Mouse (Mus musculus): ENCODE measurements around the gene Gcc2.
"Not testable (repeated sequence)": the region's sequence is repeated elsewhere in the genome, so short reads cannot be mapped to it uniquely, and the experiment has no call there.

The Gcc2 gene

DNA sequence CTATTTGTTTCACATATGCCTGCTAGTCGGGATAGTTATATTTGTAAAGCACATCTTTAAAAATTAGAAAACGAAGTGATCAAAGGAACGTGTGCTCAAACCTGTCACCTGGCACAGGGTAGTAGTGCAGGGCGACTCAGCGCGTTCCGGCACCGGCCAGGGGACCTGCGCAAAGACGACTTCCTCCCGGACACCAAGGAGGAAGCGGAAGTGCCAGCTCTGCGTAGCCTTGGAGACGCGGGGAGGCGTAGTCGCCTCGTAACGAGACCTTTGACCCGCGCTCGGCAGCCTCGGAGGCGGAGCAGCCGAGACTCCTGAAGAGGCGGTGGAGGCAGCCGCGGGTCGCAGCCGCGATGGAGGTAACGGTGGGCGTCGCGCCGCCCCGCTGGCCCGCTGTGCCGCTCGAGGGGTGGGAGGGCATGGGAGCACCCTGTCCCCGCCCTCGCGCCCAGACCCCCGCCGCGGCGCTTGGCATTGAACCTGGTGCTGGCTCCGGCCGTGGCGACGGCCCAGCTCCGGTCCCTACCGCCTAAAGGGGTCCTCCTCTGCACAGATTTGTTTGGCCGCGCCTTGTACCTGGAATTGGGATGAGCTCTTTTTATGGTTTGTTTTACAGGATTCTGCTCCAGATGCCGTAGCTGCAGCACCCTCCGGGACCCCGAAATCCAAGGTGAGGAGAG, at the start of gene Gcc2:
TSS of gene Gcc2 (plus strand) at position 285 of the 680 bp plus-strand sequence.
- ChIA-PET POLR2A (interaction anchor here in 3 of 4 experiments (0.5 to 2.7 kb wide), 15 partner anchors 12 to 967 kb away, joined by 3 to 14 read pairs (median 3); partner anchors contain the start of genes Lims1 (in 3 of the 3), Sept10 (in 1 of the 3) and Sowahc (in 1 of the 3)), CTCF (interaction anchor here in 1 of 4 experiments (0.7 to 1.2 kb wide), 4 partner anchors 123 to 771 kb away, joined by 3 to 8 read pairs (median 4); no protein-coding TSS in a partner anchor)

DNA sequence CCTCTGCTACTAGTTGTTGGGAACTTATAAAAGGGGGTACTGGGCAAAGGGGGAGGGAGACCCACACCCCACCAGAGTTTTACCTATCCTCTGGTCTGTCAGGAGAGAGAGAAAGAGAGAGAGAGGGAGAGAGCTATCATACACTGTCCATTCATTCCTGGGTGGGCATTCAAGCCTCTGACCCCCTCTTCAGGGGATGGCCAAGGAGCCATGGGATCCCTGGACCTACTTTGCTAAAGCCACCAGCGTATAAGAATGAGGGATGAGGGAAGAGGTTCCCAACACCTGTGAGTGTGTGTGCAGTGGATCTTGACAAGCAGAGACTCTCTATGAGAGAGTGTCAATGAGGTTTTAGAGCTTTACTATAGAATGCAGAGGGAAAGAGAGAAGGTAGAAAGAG, 49.3 kb upstream of the Gcc2 start:
- ChIA-PET POLR2A (interaction anchor here in 1 of 4 experiments (1.1 kb wide), 1 partner anchor 11 kb away, joined by 5 read pairs; no protein-coding TSS in a partner anchor), CTCF (no interaction called here)

DNA sequence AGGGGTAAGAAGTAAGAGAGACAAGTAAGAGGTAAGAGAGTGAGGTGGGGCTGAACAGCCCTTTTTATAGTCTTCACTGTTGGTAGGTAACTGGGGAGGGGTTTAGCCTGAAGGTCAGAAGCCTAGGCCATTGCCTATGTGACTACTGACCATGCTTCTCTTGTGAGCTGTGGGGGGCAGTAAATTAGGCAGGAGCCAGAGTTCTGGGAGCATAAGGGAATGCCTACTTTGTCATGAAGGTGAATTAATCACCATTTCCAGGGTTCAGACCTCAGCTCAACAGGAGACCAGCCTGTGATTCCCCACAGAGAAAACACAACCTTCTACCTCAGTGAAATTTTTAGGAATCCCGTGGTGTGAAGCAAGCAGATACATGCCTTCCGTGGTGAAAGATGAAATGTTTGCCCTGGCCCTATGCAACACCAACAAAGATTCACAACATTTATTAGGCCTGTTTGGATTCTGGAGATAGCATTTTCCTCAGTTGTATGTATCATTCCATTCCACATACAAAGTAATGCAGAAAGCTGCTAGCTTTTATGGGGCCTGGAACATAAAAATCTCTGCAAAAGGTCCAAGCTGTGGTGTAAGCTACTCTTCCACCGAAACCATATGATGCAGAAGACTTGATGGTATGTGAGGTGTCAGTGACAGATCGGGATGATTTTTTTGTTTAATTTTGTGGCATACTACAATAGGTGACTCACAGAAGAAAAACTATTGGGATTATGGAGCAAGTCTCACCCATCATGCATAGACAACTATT, 48.5 kb upstream of the Gcc2 start:
- CTCF ChIA-PET, result no interaction called here
- POLR2A ChIA-PET, result interaction anchor here in 1 of 4 experiments (1.1 kb wide), 1 partner anchor 10 kb away, joined by 5 read pairs; no protein-coding TSS in a partner anchor

DNA sequence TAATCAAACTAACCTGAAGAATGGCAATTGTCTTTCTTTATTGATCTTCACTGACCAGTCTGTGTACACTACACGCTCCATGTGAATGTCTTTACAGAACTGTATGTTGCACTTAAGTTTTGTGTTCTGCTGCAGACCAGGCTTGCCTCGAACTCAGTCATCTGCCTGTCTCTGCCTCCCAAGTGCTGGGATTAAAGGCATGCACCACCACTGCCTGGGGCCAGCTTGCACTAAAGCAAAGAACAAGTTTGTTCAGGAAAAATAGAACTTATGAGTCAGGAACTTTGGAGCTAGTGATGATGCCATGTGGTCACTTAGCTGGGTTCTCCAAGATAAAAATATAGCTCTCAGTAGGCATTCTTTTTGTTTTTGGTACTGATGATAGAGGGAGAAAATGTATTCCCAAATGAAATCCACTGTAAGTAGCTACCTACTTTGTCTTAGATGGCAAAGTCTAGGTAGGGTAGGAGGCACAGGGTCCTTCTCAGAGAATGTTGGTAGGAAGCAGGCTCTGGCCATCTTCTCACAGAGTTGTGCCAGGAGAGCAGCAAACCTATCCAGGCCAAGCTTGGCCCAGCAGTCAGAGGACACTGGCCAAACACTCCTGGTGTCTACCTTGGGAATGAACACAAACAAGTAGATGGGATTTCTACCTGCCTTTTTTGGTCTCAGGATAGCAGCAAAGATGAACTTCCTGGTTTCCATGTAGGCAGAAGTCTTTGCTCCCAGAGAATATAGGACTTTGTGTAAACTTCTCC, 45.4 kb upstream of the Gcc2 start:
- POLR2A ChIA-PET, result interaction anchor here in 1 of 4 experiments (1.2 kb wide), 1 partner anchor 767 kb away, joined by 4 read pairs; no protein-coding TSS in a partner anchor
- CTCF ChIA-PET, result interaction anchor here in 1 of 4 experiments (0.6 kb wide), 1 partner anchor 207 kb away, joined by 11 read pairs; no protein-coding TSS in a partner anchor

DNA sequence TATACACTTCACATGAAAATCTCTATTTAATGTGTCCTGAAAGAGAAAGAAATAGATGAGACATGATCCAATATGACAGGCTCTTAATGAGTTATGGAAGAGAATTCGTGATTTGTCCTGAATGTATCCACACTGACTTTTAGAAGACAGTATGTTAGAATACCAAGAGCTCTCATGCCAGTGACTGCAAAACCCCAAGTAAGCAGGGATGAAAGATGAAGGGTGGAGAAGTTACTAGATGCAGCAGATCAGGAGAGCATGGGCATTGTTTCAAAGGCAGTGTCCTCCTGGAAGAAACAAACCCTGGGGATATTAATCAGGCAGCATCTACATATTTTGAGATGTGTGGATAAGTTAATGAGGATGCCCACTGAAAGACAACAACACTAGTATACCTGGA, 44.8 kb upstream of the Gcc2 start:
- CTCF ChIA-PET, result no interaction called here
- POLR2A ChIA-PET, result no interaction called here

DNA sequence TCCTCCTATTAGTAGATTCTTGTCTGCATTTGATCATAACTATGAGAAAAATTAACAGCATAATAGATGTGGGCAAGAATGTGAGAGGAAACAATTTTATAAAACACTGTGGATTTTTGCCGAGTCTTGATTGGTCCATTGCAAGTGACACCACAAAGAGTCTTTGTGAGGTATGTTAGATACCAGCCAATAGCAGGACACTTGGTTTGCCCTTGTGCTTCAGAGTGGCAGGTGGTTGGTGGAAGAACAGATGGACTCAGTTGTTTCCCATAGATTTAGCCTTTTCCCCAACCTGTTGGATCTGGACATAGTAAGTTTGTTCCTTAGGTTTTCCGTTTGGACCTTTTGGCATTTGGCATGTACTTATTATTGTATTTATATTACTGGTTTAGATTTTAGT, 44.1 kb upstream of the Gcc2 start:
- ChIA-PET CTCF (no interaction called here), POLR2A (no interaction called here)

DNA sequence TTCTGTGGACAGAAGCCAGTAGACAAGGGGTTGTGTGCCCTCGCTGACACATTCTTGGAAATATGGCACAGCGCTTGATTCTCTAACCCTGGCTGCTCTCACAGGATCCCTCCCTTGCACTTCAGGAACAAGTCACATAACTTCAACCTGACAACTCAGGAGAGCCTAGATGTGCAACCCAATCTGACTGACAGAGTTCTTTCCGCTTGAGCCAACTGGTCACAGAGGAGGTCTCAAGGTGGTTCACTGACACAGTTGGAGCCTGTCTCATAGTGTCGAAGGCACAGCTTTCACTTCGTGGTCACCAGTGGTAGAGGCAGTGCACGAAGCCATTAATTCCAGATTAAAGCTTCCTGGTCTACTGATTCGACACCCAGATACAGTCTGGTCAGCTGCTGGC, 43.1 kb upstream of the Gcc2 start:
- CTCF ChIA-PET, result no interaction called here
- POLR2A ChIA-PET, result interaction anchor here in 1 of 4 experiments (0.5 to 1.0 kb wide), 4 partner anchors 73 to 775 kb away, joined by 3 to 4 read pairs (median 3); partner anchors contain the start of gene Lims1

DNA sequence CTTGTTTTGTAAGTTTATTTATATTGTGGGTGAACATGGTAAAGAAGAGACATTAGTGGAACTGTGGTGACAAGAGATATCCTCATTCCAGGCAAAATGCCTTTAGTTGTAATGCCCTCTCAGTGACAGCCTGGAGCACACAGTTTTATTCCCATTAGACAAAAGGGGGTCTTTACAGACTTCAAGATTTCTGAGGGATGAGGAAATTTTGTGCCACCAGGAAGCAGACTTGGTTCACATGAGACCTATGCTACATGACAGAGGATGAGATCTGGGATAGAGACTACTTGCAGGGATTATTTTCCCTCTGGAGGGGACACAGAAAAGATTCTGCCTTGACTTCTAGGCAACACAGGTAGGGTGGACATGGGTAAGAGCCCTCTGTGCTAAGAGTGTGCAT, 40.8 kb upstream of the Gcc2 start:
- CTCF ChIA-PET, result no interaction called here
- POLR2A ChIA-PET, result no interaction called here

DNA sequence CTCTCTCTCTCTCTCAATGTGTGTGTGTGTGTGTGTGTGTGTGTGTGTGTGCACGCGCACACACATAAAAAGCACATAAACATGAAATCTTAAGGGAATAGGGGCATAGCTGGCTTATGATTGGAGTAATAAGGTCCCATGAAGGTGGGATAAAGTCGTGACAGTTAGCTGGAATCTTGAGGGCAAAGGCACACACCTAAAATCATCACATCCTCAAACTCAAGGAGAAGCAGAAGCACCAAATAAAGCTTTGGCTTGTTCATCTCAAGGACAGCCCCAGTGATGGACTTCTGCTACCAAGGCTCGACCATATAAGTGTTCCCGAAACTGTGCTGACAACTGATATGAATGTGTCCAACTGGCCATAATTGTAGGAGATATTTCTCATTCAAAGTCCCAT, 40.4 kb upstream of the Gcc2 start:
- CTCF ChIA-PET, result no interaction called here

DNA sequence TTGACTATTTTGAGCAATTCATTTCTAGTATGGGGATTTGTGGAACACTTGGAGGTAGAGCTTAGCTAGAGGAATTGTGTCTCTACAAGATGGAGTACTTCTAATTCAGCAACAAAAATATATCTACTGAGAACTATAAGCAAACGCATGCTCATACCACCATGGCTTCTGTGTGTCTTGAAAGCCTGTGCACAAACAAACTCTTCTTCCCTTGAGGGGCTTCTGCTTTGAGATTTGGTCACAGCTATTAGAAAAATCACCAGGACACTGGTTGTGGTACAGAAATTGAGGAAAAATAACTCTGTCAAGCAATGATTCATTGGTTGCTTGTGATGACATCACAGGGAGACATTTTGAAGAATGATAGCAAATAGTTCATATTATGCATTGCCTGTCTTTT, 39.9 kb upstream of the Gcc2 start:
- ChIA-PET CTCF (no interaction called here), POLR2A (no interaction called here)

More for the DNA sequence above, 40.4 kb upstream of the Gcc2 start:
- POLR2A ChIA-PET, result no interaction called here

DNA sequence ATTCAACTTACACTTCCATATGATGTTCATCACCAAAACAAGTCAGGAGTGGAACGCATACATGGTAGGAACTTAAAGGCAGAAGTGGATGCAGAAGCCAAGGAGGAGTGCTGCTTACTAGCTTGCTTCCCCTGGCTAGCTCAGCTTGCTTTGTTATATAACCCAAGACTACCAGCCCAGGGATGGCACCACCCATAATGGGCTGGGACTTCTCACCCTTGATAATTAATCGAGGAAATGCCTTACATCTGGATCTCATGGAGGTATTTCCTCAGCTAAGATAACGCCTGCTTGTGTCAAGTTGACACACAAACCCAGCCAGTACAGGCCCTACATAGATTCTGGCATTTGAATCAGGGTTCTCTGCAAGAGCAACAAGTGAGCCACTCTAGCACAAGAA, 37.9 kb upstream of the Gcc2 start:
- ChIA-PET CTCF (no interaction called here), POLR2A (interaction anchor here in 1 of 4 experiments (1.6 to 1.9 kb wide), 2 partner anchors 11 to 776 kb away, joined by 5 read pairs; no protein-coding TSS in a partner anchor)

DNA sequence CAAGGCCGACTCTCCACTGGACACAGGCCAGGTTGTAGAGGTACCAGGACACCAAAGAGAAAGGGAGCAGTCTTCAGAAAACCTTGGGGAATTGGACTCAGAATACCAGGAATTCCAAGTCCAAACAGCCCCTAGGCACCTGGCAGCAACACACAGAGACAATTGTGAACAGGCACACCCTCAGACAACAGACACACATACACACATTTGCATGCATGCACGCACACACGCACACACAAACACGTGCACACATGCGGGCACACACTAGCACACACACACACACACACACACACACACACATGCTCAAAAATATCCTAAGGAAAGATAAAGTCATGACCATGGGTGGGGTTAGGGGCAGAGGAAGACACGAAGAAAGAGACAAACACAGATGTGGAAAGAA, 34.6 kb upstream of the Gcc2 start:
- POLR2A ChIA-PET, result no interaction called here
- CTCF ChIA-PET, result no interaction called here

DNA sequence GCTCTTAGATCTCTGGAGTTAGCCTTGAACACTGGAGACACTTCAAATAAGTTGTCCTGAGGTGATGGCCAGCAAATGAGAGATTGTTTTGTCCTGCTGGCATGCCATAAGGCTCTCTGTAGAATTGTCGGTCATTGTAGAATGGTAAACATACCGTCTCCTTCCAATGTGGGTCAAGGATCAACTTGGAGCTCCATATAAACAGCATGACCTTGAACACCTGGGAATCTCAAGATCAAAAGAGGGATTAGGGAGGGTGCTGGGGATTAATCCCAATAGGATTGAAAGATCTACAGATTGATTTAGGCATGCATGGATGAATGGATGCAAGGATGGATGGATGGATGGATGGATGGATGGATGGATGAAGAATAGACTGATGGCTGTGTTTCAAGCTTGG, 33.7 kb upstream of the Gcc2 start:
- POLR2A ChIA-PET, CTCF ChIA-PET: not testable (repeated sequence)

DNA sequence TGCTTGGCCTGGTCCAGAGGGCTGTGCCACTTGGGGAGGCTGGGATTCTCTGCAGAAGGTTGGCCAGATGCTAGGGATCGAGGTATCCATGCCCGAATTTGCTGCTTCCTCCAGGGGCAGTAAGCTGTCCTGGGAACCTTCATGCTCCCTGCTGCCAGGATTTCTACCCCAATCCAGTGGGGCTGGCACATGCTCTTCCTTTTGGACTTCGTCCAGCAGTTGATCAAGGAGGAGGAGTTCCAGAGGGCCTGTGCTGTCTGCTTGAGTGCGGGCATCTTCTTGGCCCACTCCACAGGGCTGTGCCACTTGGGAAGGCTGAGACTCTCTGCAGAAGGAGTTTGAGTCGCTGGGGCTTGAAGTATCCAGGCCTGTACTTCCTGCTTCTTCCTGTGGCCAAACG, 32.1 kb upstream of the Gcc2 start:
- CTCF ChIA-PET, POLR2A ChIA-PET: not testable (repeated sequence)

DNA sequence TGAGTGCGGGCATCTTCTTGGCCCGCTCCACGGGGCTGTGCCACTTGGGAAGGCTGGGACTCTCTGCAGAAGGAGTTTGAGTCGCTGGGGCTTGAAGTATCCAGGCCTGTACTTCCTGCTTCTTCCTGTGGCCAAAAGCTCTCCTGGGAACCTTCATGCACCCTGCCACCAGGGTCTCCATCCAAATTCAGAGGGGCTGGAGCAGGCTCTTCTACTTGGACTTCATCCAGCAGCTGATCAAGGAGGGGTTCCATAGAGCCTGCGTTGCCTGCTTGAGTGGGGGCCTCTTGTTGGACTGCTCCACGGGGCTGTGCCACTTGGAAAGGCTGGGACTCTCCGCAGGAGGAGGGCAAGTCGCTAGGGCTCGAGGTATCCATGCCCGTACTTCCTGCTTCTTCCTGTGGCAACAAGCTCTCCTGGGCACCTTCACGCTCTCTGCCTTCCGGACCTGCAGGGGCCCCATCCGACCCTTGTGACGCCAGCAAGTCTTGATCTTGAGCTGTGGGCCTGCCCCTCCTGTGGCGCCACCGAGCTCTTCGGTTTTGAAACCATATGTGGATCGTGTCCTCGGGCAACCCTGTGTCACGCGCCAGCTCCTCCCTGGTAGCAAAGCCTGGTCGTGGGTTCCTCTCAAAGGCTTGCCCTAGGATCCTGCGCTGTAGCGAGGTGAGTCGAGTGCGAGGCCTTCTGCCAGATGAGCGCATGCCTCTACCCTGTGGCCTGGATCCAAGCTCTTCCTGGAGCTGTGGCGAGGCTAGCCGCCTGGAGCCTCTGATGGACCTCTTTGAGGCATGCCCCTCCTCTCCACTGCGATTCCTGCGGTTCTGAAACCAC, 31.1 kb upstream of the Gcc2 start:
- CTCF ChIA-PET, POLR2A ChIA-PET: not testable (repeated sequence)

DNA sequence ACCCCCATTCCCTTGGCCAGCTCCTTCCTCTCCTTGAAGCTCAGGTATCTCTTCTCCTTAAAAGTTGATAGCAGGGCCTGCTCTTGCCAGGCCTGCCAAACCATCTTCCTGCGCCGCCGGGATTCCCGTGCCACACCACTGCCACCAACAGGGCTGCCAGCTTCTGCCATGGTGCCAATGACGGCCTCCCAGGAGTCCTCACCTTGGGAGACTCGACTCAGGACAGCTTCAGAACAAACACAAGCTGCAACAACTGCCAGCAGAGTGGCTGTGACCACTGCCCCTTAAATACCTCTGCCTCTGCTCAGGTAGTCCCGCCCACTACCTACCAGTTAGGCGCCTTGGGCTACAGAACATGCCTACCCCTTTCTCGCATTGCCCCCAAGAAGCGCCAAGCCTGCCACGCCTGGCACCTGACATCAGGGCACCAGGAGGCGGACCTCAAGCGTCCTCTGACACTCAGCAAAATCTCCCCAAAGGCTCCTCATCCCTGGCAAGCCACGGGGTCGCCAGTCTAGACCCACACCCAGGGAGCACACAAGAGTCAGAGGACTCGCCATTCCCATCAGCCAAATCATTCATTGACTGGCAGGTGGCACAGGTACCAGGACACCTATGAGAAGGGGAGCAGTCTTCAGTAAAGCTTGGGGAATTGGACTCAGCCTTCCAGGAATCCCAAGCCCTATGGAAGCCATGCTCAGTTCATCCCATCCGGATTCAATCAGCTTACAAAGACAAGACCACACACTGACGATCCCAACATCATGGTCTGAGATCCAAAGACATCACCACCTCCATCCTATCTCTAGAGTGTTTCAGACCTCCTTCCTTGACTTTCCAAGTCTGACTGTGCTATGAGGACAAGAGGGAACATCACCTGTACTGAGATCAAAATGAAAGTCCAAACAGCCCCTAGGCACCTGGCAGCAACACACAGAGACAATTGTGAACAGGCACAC, 30.2 kb upstream of the Gcc2 start, which contains the start of gene AW822073:
TSS of gene AW822073 (minus strand) at position 104 of the 959 bp plus-strand sequence.
- CTCF ChIA-PET, POLR2A ChIA-PET: not testable (repeated sequence)

DNA sequence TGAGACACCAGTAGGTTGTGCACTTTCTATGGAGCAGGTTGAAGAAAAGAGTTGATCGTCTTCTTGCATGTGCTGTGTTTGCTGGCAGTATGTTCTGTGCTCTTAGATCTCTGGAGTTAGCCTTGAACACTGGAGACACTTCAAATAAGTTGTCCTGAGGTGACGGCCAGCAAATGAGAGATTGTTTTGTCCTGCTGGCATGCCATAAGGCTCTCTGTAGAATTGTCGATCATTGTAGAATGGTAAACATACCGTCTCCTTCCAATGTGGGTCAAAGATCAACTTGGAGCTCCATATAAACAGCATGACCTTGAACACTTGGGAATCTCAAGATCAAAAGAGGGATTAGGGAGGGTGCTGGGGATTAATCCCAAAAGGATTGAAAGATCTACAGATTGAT, 28.9 kb upstream of the Gcc2 start:
- CTCF ChIA-PET, POLR2A ChIA-PET: not testable (repeated sequence)

DNA sequence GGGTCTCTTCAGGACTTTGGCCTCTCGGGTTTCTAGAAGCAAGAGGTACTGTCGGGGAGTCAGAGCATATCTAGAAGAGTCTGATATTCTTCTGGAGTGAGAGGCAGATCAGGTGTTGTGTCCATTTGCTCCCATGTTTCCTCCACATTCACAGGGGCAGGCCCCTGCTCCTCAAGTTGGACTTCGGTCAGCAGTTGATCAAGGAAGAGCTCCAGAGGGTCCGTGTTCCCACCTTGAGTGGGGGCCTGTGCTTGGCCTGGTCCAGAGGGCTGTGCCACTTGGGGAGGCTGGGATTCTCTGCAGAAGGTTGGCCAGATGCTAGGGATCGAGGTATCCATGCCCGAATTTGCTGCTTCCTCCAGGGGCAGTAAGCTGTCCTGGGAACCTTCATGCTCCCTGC, 27.5 kb upstream of the Gcc2 start:
- CTCF ChIA-PET, POLR2A ChIA-PET: not testable (repeated sequence)
